Comparison of ENCODE assay signal across 8 mouse cellular contexts in the genomic region with DNA sequence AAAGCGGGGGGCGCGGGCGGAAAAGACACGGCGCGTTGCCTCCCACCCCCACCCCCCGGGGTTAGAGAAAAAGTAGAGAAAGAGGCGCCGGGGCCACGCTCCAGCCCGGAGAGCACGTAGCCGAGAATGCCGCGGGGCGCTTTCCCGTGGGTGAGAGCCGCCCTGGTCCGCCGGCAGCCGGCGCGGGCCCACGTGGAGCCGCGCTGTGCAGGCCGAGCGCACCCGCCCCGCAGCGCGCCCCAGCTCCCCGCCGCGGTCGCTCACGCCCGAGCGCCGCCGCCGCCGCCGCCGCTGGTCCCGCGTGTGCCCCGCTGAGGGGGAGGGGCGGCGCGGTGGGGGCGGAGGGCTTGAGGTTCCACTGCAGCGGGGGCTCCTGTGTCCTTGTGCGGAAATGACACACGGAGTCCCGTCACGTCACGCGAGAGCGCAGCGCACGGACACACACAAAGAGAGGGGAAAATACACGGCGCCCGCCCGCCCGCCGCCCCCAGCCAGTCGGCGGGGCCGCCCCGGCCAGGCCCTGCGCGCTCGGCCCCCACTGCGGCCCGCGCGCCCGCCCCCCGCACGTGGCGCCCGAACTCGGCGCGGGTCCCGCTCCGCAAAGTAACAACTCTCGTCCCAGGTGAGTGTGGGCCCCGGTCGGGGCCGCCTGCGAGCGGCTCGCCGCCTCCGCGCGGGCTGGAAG. TPM values are rescaled to one million over a fixed set of nuclear protein-coding genes. Genes with fewer than 3 reads are reported as not detected.
DNase-seq lines count a peak whose midpoint lies in the region; ATAC-seq and TF ChIP-seq lines count a peak whose summit lies in the region.

A gene (plus strand): TSS at position 81 of the 685 bp plus-strand sequence.

- H3K27me3 ChIP-seq in heart, adult 2 months (ENCODE audit: control insufficient read depth, insufficient read depth, low read length) = no peaks in the 10 kb centered on the region
- no peaks in the 10 kb centered on the region for H3K27me3 ChIP-seq in limb, embryonic 15.5 days
- H3K27me3 ChIP-seq in midbrain, embryonic 15.5 days (replicated peaks) = no peaks in the 10 kb centered on the region
- no peaks in the 10 kb centered on the region; the same call in 1 of the 2 replicates for H3K27me3 ChIP-seq in splenic B cell, adult 2 months (ENCODE audit: control insufficient read depth, insufficient read depth, low read length, poor library complexity, severe bottlenecking)

- H3K36me3 ChIP-seq in heart, adult 2 months (ENCODE audit: control insufficient read depth, insufficient read depth, low read length) = no peaks in the 10 kb centered on the region
- H3K36me3 ChIP-seq in limb, embryonic 15.5 days = no peaks in the 10 kb centered on the region
- H3K36me3 ChIP-seq in midbrain, embryonic 15.5 days (replicated peaks) = no peaks in the 10 kb centered on the region
- no peaks in the 10 kb centered on the region for H3K36me3 ChIP-seq in splenic B cell, adult 2 months (ENCODE audit: control insufficient read depth, insufficient read depth, low read length, poor library complexity, severe bottlenecking)

- no peak for TF ChIP-seq POLR2A in heart, adult 2 months (IDR thresholded peaks at IDR 0.05; ENCODE audit: insufficient read depth, low read depth, low read length)

- peak within 1 kb of the TSS; percentile 64 for H3K4me3 ChIP-seq in heart, adult 2 months
- H3K4me3 ChIP-seq in limb, embryonic 15.5 days = peak within 1 kb of the TSS; percentile 88
- H3K4me3 ChIP-seq in midbrain, embryonic 15.5 days = peak within 1 kb of the TSS; percentile 90

- no peaks in the 10 kb centered on the region for H3K79me2 ChIP-seq in heart, adult 2 months (replicated peaks; ENCODE audit: control insufficient read depth, insufficient read depth, low read length)

- intact Hi-C loops in heart, adult 2 months (cut with DNase I) = loop anchor here (1.0 to 10.0 kb wide), 2 partner anchors 61 to 254 kb away; a partner anchor contains a TSS

- no peak for TF ChIP-seq CTCF in heart, adult 2 months (IDR thresholded peaks at IDR 0.05)

- H3K9me3 ChIP-seq in limb, embryonic 15.5 days = no peaks in the 10 kb centered on the region
- no peaks in the 10 kb centered on the region for H3K9me3 ChIP-seq in midbrain, embryonic 15.5 days

- H3K27ac ChIP-seq in heart, adult 2 months = peak within 1 kb of the TSS; percentile 93
- H3K27ac ChIP-seq in limb, embryonic 15.5 days = peak within 1 kb of the TSS; percentile 98
- peak within 1 kb of the TSS; percentile 98 for H3K27ac ChIP-seq in midbrain, embryonic 15.5 days

- peak within 1 kb of the TSS; percentile 89 for H3K9ac ChIP-seq in heart, adult 2 months (ENCODE audit: low read depth, low read length)
- H3K9ac ChIP-seq in limb, embryonic 15.5 days = peak within 1 kb of the TSS; percentile 90
- peak within 1 kb of the TSS; percentile 71 for H3K9ac ChIP-seq in midbrain, embryonic 15.5 days

- peak; percentile 50 for DNase-seq in kidney, adult 11 months
- DNase-seq in kidney, adult 18-20 months = no peak
- peak; percentile 45 for DNase-seq in embryo, embryonic 11.5 days (ENCODE audit: low read depth, low spot score)
- DNase-seq in heart, adult 2 months = peak in 1 of 2 experiments; percentile 71
- peak; percentile 49 for DNase-seq in kidney, adult 9 months
- DNase-seq in splenic B cell, adult 2 months (ENCODE audit: low read depth, low spot score) = peak; percentile 76

- under 1% methylated on average over 97 of the region's 101 CpGs for WGBS in heart, adult 2 months
- under 1% methylated on average over 86 of the region's 101 CpGs for WGBS in limb, embryonic 15.5 days
- WGBS in midbrain, embryonic 15.5 days = under 1% methylated on average over 78 of the region's 101 CpGs

- H3K4me2 ChIP-seq in limb, embryonic 15.5 days = peak within 1 kb of the TSS; percentile 87
- peak within 1 kb of the TSS; percentile 99 for H3K4me2 ChIP-seq in midbrain, embryonic 15.5 days

- peak; percentile 64; the same call in 1 of the 2 replicates for ATAC-seq in limb, embryonic 15.5 days (ENCODE audit: insufficient number of reproducible peaks, low FRiP score, low TSS enrichment, low read depth)
- ATAC-seq in midbrain, embryonic 15.5 days (replicated peaks) = peak; percentile 81

- peaks cover 3% of the 10 kb centered on the region for H3K4me1 ChIP-seq in heart, adult 2 months (ENCODE audit: control insufficient read depth, insufficient read depth, low read length)
- H3K4me1 ChIP-seq in limb, embryonic 15.5 days = peaks cover 35% of the 10 kb centered on the region
- peaks cover 42% of the 10 kb centered on the region for H3K4me1 ChIP-seq in midbrain, embryonic 15.5 days

- no peak for TF ChIP-seq EP300 in heart, adult 2 months (IDR thresholded peaks at IDR 0.05; ENCODE audit: insufficient read depth, low read depth, low read length)

RNA-seq across cellular contexts. Expression of the gene that starts here (rescaled TPM):
- 1 to 10 TPM; 5.2 to 7.4 TPM for total RNA-seq in heart, adult 2 months (2021)
- 2.9 and 4.5 TPM in 2 replicates for polyA plus RNA-seq in heart, adult 2 months (2012; rRNA removed)
- 3.1 and 3.8 TPM in 2 replicates for polyA plus RNA-seq in limb, embryonic 15.5 days (2015; fragmentation: Nextera tagmentation; extraction: Ambion mirVana)
- 5.0 and 5.5 TPM in 2 replicates for polyA plus RNA-seq in midbrain, embryonic 15.5 days (2015; fragmentation: Nextera tagmentation; extraction: Ambion mirVana)
